Mouse (Mus musculus) heart, embryonic 11.5 days (tissue): ENCODE data around the gene Thsd7b. TPM values are rescaled to one million over a fixed set of nuclear protein-coding genes. Genes with fewer than 3 reads are reported as not detected.
"Not testable (repeated sequence)": the region's sequence is repeated elsewhere in the genome, so short reads cannot be mapped to it uniquely, and the experiment has no call there.

Experiments used
- ATAC-seq: fragments of 200-750 bp; cut with Nextera tagmentation; replicated peaks from 2 replicates; pipeline ENCODE4 v1.8.0; 2017; ENCODE audit warnings: moderate library complexity; ENCODE audit not compliant: insufficient number of reproducible peaks, low FRiP score, low TSS enrichment
- H3K27ac ChIP-seq: fragments of 300-500 bp; sonication (generic); 2 replicates; pipeline ENCODE4 v1.5.1; 2014; ENCODE audit warnings: mild to moderate bottlenecking, low read depth, low read length
- H3K27me3 ChIP-seq: fragments of 300-500 bp; sonication (generic); 2 replicates; pipeline ENCODE4 v1.6.1; 2014; ENCODE audit warnings: mild to moderate bottlenecking, low read length, mixed read lengths; ENCODE audit not compliant: control insufficient read depth, insufficient read depth
- H3K36me3 ChIP-seq: fragments of 300-500 bp; sonication (generic); 2 replicates; pipeline ENCODE4 v1.6.1; 2014; ENCODE audit warnings: mild to moderate bottlenecking, low read length, moderate library complexity, mixed read lengths; ENCODE audit not compliant: control insufficient read depth, insufficient read depth
- H3K4me1 ChIP-seq: fragments of 300-500 bp; sonication (generic); 2 replicates; pipeline ENCODE4 v1.6.1; 2014; ENCODE audit warnings: low read length; ENCODE audit not compliant: control insufficient read depth, insufficient read depth
- H3K4me2 ChIP-seq: fragments of 300-500 bp; sonication (generic); 2 replicates; pipeline ENCODE4 v1.6.1; 2014; ENCODE audit warnings: mild to moderate bottlenecking, moderate library complexity
- H3K4me3 ChIP-seq: fragments of 300-500 bp; sonication (generic); 2 replicates; pipeline ENCODE4 v1.5.1; 2014; ENCODE audit warnings: low read depth, low read length
- H3K9ac ChIP-seq: fragments of 300-500 bp; sonication (generic); 2 replicates; pipeline ENCODE4 v1.6.1; 2014; ENCODE audit warnings: mild to moderate bottlenecking, low read depth, low read length, moderate library complexity
- H3K9me3 ChIP-seq: fragments of 300-500 bp; sonication (generic); replicated peaks from 2 replicates; pipeline ENCODE4 v1.6.1; 2016; ENCODE audit warnings: low read length; ENCODE audit not compliant: control insufficient read depth
- WGBS: fragments of 180-500 bp; shearing (Covaris S2); extraction: QIAGEN DNeasy Blood & Tissue Kit; methylation state at CpG from one replicate; pipeline ENCODE4 v1.1.7; 2014; ENCODE audit not compliant: insufficient replicate concordance; 5-methylcytosine and 5-hydroxymethylcytosine counted together
- polyA plus RNA-seq: library from polyadenylated mRNA; unstranded; fragments of >200 nt; fragmentation: Nextera tagmentation; extraction: Ambion mirVana; gene quantifications from 2 replicates; pipeline ENCODE4 v1.2.1, GENCODE M21; 2014

Thsd7b gene
- polyA plus RNA-seq, 1 experiment from 2014 or later: 1.8 TPM

- no peak overlapping the region for H3K4me3 ChIP-seq
- H3K4me2 ChIP-seq: no peak overlapping the region
- no peak for ATAC-seq
- H3K36me3 ChIP-seq: no peaks in the 10 kb centered on the region
- no peaks in the 10 kb centered on the region for H3K27me3 ChIP-seq
- no peak overlapping the region for H3K27ac ChIP-seq
- WGBS: 77% methylated on average over 6 of the region's 6 CpGs
- H3K9me3 ChIP-seq: no peaks in the 10 kb centered on the region
- H3K4me1 ChIP-seq: no peaks in the 10 kb centered on the region
- no peak overlapping the region for H3K9ac ChIP-seq
Observed at GRCm38 (mm10) chr1:129624519-129624918, 351.4 kb downstream of the Thsd7b start.

GRCm38 (mm10) chr1:129635146-129635545 lies 362.0 kb downstream of the Thsd7b start:
- H3K36me3 ChIP-seq: no peaks in the 10 kb centered on the region
- WGBS: 76% methylated on average over 4 of the region's 4 CpGs
- no peak overlapping the region for H3K4me2 ChIP-seq
- H3K9ac ChIP-seq: no peak overlapping the region
- no peaks in the 10 kb centered on the region for H3K4me1 ChIP-seq
- H3K4me3 ChIP-seq: no peak overlapping the region
- H3K27ac ChIP-seq: no peak overlapping the region
- H3K9me3 ChIP-seq: no peaks in the 10 kb centered on the region
- H3K27me3 ChIP-seq: no peaks in the 10 kb centered on the region
- no peak for ATAC-seq

DNA sequence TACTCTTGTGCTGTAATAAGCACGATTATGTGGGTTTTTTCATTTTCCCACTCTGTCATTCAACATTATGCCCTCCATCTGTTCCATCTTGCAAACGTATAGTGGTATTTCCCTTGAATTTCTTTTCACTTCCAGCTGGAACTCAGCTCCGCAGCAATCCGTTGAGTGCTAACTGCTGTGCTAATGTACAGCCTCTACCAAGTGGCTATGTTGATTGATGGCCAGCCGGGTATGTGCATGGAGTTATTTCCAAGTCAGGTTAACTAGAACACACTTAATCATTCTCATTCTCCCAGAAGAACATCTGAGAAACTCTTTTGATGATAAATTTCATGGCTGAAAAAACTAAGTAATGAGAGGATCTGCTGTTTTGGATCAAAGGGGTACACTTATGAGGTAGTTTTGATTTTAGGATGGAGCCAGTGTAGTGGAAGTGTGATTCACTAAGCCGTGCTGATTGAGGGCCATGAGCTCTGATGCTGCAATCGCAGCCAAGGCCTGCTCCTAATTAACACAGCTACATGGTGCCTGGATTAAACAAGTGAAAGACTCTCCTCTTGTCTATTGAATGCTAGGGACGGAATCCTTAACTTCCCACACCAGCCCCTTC lies 371.3 kb downstream of the Thsd7b start:
- no peak overlapping the region for H3K4me3 ChIP-seq
- no peak overlapping the region for H3K27ac ChIP-seq
- no peaks in the 10 kb centered on the region for H3K4me1 ChIP-seq
- no peak overlapping the region for H3K9ac ChIP-seq
- WGBS: 66% methylated on average over 8 of the region's 8 CpGs
- ATAC-seq: no peak
- H3K9me3 ChIP-seq: no peaks in the 10 kb centered on the region
- no peak overlapping the region for H3K4me2 ChIP-seq
- no peaks in the 10 kb centered on the region for H3K27me3 ChIP-seq
- H3K36me3 ChIP-seq: no peaks in the 10 kb centered on the region

- WGBS: 83% methylated on average over 6 of the region's 6 CpGs
- H3K9ac ChIP-seq, H3K4me2 ChIP-seq, H3K4me3 ChIP-seq, H3K36me3 ChIP-seq, H3K27me3 ChIP-seq, H3K4me1 ChIP-seq, H3K27ac ChIP-seq, ATAC-seq, H3K9me3 ChIP-seq: not testable (repeated sequence)
Observed at GRCm38 (mm10) chr1:129651448-129651847, 378.3 kb downstream of the Thsd7b start.

DNA sequence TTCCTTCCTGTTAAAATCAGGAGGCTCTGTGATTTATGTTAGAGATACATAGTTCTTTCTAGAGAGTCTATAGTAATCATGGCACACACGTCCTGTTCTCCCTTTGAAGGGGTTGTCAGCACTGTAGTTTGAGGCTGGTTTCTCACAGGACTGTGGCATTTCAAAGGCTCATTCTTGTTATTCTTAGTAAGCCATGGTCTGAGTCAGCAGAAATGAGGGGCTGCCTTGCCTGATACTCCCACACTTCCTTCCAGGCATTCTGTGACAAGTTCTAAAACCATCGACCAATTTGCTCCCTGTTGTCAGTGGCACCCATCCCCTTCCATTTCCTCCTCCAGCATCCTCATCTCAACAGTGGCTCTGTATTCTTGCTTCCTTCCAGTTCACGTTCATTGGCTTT lies 384.9 kb downstream of the Thsd7b start:
- ATAC-seq: no peak
- H3K9ac ChIP-seq: no peak overlapping the region
- H3K4me3 ChIP-seq: no peak overlapping the region
- WGBS: 25% methylated on average over 3 of the region's 3 CpGs
- no peaks in the 10 kb centered on the region for H3K4me1 ChIP-seq
- no peaks in the 10 kb centered on the region for H3K27me3 ChIP-seq
- no peak overlapping the region for H3K4me2 ChIP-seq
- no peak overlapping the region for H3K27ac ChIP-seq
- no peaks in the 10 kb centered on the region for H3K9me3 ChIP-seq
- H3K36me3 ChIP-seq: no peaks in the 10 kb centered on the region

- Histone ChIP-seq H3K4me2 (no peak overlapping the region), H3K4me1 (no peaks in the 10 kb centered on the region), H3K36me3 (no peaks in the 10 kb centered on the region), H3K27ac (no peak overlapping the region), H3K9ac (no peak overlapping the region), H3K9me3 (no peaks in the 10 kb centered on the region), H3K4me3 (no peak overlapping the region), H3K27me3 (no peaks in the 10 kb centered on the region)
- ATAC-seq: no peak
- WGBS: 70% methylated on average over 1 of the region's 1 CpGs
Observed at GRCm38 (mm10) chr1:129675878-129676277, 402.8 kb downstream of the Thsd7b start.

GRCm38 (mm10) chr1:129678851-129679250 lies 405.7 kb downstream of the Thsd7b start:
- Histone ChIP-seq H3K4me1 (no peaks in the 10 kb centered on the region), H3K27ac (no peak overlapping the region), H3K27me3 (no peaks in the 10 kb centered on the region), H3K9ac (no peak overlapping the region), H3K4me2 (no peak overlapping the region), H3K9me3 (no peaks in the 10 kb centered on the region), H3K4me3 (no peak overlapping the region), H3K36me3 (no peaks in the 10 kb centered on the region)
- 50% methylated on average over 4 of the region's 4 CpGs for WGBS
- ATAC-seq: no peak

- Histone ChIP-seq H3K9ac (no peak overlapping the region), H3K9me3 (no peaks in the 10 kb centered on the region), H3K27me3 (no peaks in the 10 kb centered on the region), H3K4me2 (no peak overlapping the region), H3K27ac (no peak overlapping the region), H3K4me3 (no peak overlapping the region), H3K4me1 (no peaks in the 10 kb centered on the region), H3K36me3 (no peaks in the 10 kb centered on the region)
- 42% methylated on average over 1 of the region's 1 CpGs for WGBS
- no peak for ATAC-seq
Observed at GRCm38 (mm10) chr1:129705701-129706100, 432.6 kb downstream of the Thsd7b start.

- Histone ChIP-seq H3K27me3 (no peaks in the 10 kb centered on the region), H3K9me3 (no peaks in the 10 kb centered on the region), H3K4me1 (no peaks in the 10 kb centered on the region), H3K4me2 (no peak overlapping the region), H3K4me3 (no peak overlapping the region), H3K9ac (no peak overlapping the region), H3K36me3 (no peaks in the 10 kb centered on the region), H3K27ac (no peak overlapping the region)
- WGBS: 80% methylated on average over 3 of the region's 3 CpGs
- no peak for ATAC-seq
Observed at GRCm38 (mm10) chr1:129712706-129713105, 439.6 kb downstream of the Thsd7b start.
